Mouse (Mus musculus) stomach, embryonic 16.5 days (tissue): ENCODE measurements around the gene Npas1. TPM values are rescaled to one million over a fixed set of nuclear protein-coding genes. Genes with fewer than 3 reads are reported as not detected.

Source experiments
- ATAC-seq: fragments of 200-750 bp; cut with Nextera tagmentation; 2 replicates; pipeline ENCODE4 v1.8.0; 2017; ENCODE audit warnings: moderate number of reproducible peaks, moderate TSS enrichment; ENCODE audit not compliant: insufficient read depth, low FRiP score
- H3K27ac ChIP-seq: fragments of 300-500 bp; sonication (generic); 2 replicates; pipeline ENCODE4 v1.5.1; 2014; ENCODE audit warnings: low read length
- H3K27me3 ChIP-seq: fragments of 300-500 bp; sonication (generic); 2 replicates; pipeline ENCODE4 v1.6.1; 2014; ENCODE audit warnings: low read length, control low read depth, mixed read lengths; ENCODE audit not compliant: control insufficient read depth, insufficient read depth
- H3K36me3 ChIP-seq: fragments of 300-500 bp; sonication (generic); 2 replicates; pipeline ENCODE4 v1.6.1; 2014; ENCODE audit warnings: low read length; ENCODE audit not compliant: control insufficient read depth, insufficient read depth
- H3K4me1 ChIP-seq: fragments of 300-500 bp; sonication (generic); 2 replicates; pipeline ENCODE4 v1.6.1; 2014; ENCODE audit warnings: low read length, control low read depth, mixed read lengths; ENCODE audit not compliant: control insufficient read depth, insufficient read depth
- H3K4me2 ChIP-seq: fragments of 300-500 bp; sonication (generic); 2 replicates; pipeline ENCODE4 v1.6.1; 2014; ENCODE audit warnings: low read depth, low read length, mixed read lengths
- H3K4me3 ChIP-seq: fragments of 300-500 bp; sonication (generic); replicated peaks from 2 replicates; pipeline ENCODE4 v1.5.1; 2014; ENCODE audit warnings: mild to moderate bottlenecking, low read length
- H3K9ac ChIP-seq: fragments of 300-500 bp; sonication (generic); 2 replicates; pipeline ENCODE4 v1.6.1; 2014; ENCODE audit warnings: low read length
- H3K9me3 ChIP-seq: fragments of 300-500 bp; sonication (generic); replicated peaks from 2 replicates; pipeline ENCODE4 v1.6.1; 2016; ENCODE audit warnings: low read length, control low read depth; ENCODE audit not compliant: control insufficient read depth
- WGBS: fragments of 180-500 bp; shearing (Covaris S2); extraction: QIAGEN DNeasy Blood & Tissue Kit; methylation state at CpG from one replicate; pipeline ENCODE4 v1.1.7; 2014; 5-methylcytosine and 5-hydroxymethylcytosine counted together
- polyA plus RNA-seq: library from polyadenylated mRNA; unstranded; fragments of >200 nt; fragmentation: Nextera tagmentation; extraction: Ambion mirVana; gene quantifications from 2 replicates; pipeline ENCODE4 v1.2.1, GENCODE M21; 2015

Npas1 gene
- polyA plus RNA-seq, 1 experiment from 2014 or later = 0.26 TPM

- Histone ChIP-seq H3K36me3 (no peaks in the 10 kb centered on the region), H3K9me3 (no peaks in the 10 kb centered on the region), H3K4me2 (no peak overlapping the region), H3K27ac (no peak overlapping the region), H3K9ac (no peak overlapping the region), H3K4me1 (peaks cover 6% of the 10 kb centered on the region), H3K4me3 (no peak overlapping the region), H3K27me3 (no peaks in the 10 kb centered on the region)
- WGBS = 63% methylated on average over 6 of the region's 6 CpGs
- no peak for ATAC-seq
Observed at GRCm38 (mm10) chr7:16451656-16452055, 25.9 kb downstream of the Npas1 start.

GRCm38 (mm10) chr7:16441241-16441640, 36.3 kb downstream of the Npas1 start:
- ATAC-seq = no peak
- Histone ChIP-seq H3K9ac (no peak overlapping the region), H3K4me2 (no peak overlapping the region), H3K27ac (no peak overlapping the region), H3K4me3 (no peak overlapping the region), H3K9me3 (no peaks in the 10 kb centered on the region), H3K27me3 (no peaks in the 10 kb centered on the region), H3K4me1 (no peaks in the 10 kb centered on the region), H3K36me3 (no peaks in the 10 kb centered on the region)

DNA sequence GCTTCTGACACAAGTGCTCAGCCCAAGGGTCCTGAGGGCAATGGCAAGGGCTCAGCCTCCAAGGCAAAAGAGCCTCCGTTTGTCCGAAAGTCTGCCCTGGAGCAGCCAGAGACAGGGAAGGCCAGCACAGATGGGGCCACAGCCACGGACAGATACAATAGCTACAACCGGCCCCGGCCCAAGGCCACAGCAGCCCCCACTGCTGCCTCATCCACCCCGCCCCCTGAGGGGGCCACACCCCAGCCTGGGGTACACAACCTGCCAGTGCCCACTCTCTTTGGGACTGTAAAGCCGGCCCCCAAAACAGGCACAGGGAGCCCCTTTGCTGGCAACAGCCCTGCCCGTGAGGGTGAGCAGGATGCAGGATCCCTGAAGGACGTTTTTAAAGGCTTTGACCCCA, 42.4 kb downstream of the Npas1 start:
- H3K27me3 ChIP-seq = no peaks in the 10 kb centered on the region
- H3K4me3 ChIP-seq = no peak overlapping the region
- no peak overlapping the region for H3K4me2 ChIP-seq
- ATAC-seq = no peak
- 80% methylated on average over 9 of the region's 9 CpGs for WGBS
- H3K4me1 ChIP-seq = no peaks in the 10 kb centered on the region
- no peak overlapping the region for H3K9ac ChIP-seq
- H3K36me3 ChIP-seq = peaks cover 39% of the 10 kb centered on the region
- H3K9me3 ChIP-seq = no peaks in the 10 kb centered on the region
- no peak overlapping the region for H3K27ac ChIP-seq

DNA sequence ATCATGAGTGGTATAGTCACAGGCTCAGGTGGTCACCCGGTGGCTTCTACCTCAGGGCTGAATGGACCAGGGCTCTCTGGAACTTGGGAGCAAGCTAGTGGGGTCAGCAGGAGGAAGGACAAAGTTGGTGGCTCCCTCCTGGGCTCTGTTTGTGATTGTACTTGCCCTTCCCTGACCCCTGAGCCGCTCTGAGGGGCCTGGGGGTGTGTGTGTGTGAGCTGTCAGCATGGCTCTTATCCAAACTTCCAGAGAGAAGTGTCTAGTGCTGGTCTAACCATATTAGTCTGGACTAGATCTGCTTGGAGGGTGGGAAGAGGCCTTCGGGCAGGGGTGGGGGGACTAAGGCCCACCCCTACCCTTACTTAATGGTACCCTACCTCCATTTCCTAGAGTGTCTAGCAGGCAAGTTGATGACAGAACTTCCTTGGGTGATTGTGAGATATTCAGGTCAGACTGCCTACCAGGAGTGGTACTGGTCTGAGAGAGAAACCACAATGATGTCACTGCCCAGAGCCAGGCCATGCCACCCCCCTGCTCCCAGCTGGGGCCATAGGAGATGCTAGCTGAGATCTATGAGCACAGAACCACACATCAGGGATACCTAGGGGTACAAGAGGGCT, 44.1 kb downstream of the Npas1 start:
- WGBS = 80% methylated on average over 3 of the region's 3 CpGs
- Histone ChIP-seq H3K27me3 (no peaks in the 10 kb centered on the region), H3K4me1 (no peaks in the 10 kb centered on the region), H3K4me3 (no peak overlapping the region), H3K9ac (no peak overlapping the region), H3K9me3 (no peaks in the 10 kb centered on the region), H3K4me2 (no peak overlapping the region), H3K27ac (no peak overlapping the region), H3K36me3 (peaks cover 52% of the 10 kb centered on the region)
- ATAC-seq = no peak

DNA sequence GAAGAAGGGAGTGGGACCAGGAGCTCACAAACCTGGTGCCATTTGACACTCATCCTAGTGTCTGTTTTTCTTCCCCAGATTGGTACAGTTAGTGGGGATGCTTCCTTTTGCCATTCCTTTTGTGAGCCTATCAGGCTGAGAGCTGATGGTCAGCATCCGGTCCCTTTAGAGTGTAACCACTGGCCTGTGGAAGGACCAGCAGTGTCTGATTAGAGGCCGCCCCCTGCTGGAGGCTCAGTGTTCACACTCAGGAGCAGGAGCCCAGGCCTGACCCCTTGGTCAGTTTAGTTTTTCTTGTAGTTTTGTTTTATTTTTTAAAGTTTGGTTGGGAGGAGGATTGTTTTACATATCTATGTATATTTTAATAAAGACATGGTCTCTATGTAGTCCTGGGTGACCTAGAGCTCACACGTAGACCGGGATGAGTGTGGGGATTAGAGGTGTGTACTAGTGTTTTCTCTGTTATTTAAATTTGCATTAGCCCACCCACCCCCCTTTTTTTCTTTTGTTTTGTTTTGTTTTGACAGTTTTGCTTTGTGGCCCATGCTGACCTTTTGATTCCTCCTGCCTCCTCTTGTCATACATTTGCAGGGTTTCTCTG, 51.3 kb downstream of the Npas1 start:
- Histone ChIP-seq H3K27ac (no peak overlapping the region), H3K4me1 (no peaks in the 10 kb centered on the region), H3K4me2 (no peak overlapping the region), H3K27me3 (no peaks in the 10 kb centered on the region), H3K9ac (no peak overlapping the region), H3K9me3 (no peaks in the 10 kb centered on the region), H3K36me3 (peaks cover 65% of the 10 kb centered on the region), H3K4me3 (no peak overlapping the region)
- ATAC-seq = peak; percentile 64; the same call in 1 of the 2 replicates
- 54% methylated on average over 4 of the region's 4 CpGs for WGBS

DNA sequence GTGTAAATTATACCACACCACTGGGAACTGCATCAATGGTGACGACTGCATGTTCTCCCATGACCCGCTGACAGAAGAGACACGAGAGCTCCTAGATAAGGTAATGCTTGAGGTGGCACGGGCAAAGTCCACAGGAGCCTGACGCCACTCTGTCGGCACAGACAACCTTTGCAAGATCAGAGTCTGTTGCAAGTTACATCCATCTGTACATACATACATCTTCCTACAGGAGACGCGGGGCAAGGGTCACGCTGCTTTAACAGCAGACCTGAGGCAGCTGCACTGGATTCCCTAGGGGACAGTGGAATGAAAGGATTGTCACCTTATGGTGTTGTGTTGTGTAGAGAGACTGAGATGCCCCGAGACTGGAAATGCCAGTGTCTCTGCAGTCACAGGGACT, 51.8 kb downstream of the Npas1 start:
- no peaks in the 10 kb centered on the region for H3K4me1 ChIP-seq
- no peak overlapping the region for H3K4me2 ChIP-seq
- no peak overlapping the region for H3K9ac ChIP-seq
- H3K27me3 ChIP-seq = no peaks in the 10 kb centered on the region
- 88% methylated on average over 10 of the region's 10 CpGs for WGBS
- H3K4me3 ChIP-seq = no peak overlapping the region
- peaks cover 67% of the 10 kb centered on the region for H3K36me3 ChIP-seq
- H3K27ac ChIP-seq = no peak overlapping the region
- ATAC-seq = peak; percentile 14; the same call in 1 of the 2 replicates
- H3K9me3 ChIP-seq = no peaks in the 10 kb centered on the region

- H3K4me2 ChIP-seq = no peak overlapping the region
- H3K9me3 ChIP-seq = no peaks in the 10 kb centered on the region
- no peaks in the 10 kb centered on the region for H3K27me3 ChIP-seq
- H3K27ac ChIP-seq = no peak overlapping the region
- ATAC-seq = no peak
- H3K36me3 ChIP-seq = peaks cover 57% of the 10 kb centered on the region
- H3K9ac ChIP-seq = no peak overlapping the region
- 88% methylated on average over 9 of the region's 9 CpGs for WGBS
- H3K4me3 ChIP-seq = no peak overlapping the region
- no peaks in the 10 kb centered on the region for H3K4me1 ChIP-seq
Observed at GRCm38 (mm10) chr7:16423731-16424130, 53.8 kb downstream of the Npas1 start.

DNA sequence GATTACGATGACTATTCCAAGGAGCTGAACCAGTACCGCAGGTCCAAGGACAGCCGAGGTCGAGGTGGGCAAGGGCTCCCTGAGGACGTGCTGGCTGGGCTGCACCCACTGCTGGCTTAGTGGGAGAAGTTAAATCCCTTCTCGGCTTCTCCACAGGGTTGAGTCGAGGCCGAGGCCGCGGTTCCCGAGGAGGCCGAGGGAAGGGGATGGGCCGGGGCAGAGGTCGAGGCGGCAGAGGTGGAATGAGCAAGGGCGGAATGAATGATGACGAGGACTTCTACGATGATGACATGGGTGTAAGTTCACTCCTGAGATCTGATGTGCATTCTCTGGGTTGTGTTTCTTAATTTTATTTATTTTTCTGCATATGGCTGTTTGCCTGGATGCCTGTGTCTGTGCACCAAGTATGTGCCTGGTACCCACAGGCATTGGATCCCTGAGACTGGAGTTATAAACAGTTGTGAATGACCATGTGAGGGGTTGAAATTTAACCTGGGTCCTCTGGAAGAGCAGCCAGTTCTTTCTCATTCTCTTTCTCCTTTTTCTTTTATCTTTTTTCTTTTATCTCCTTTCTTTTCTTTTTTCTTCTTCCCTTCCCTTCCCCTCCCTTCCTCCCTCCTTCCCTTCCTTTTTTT, 55.2 kb downstream of the Npas1 start:
- no peaks in the 10 kb centered on the region for H3K9me3 ChIP-seq
- no peak overlapping the region for H3K4me3 ChIP-seq
- H3K36me3 ChIP-seq = peaks cover 61% of the 10 kb centered on the region
- H3K4me2 ChIP-seq = no peak overlapping the region
- no peak overlapping the region for H3K9ac ChIP-seq
- ATAC-seq = no peak
- H3K4me1 ChIP-seq = no peaks in the 10 kb centered on the region
- H3K27me3 ChIP-seq = no peaks in the 10 kb centered on the region
- no peak overlapping the region for H3K27ac ChIP-seq
- 83% methylated on average over 18 of the region's 18 CpGs for WGBS

DNA sequence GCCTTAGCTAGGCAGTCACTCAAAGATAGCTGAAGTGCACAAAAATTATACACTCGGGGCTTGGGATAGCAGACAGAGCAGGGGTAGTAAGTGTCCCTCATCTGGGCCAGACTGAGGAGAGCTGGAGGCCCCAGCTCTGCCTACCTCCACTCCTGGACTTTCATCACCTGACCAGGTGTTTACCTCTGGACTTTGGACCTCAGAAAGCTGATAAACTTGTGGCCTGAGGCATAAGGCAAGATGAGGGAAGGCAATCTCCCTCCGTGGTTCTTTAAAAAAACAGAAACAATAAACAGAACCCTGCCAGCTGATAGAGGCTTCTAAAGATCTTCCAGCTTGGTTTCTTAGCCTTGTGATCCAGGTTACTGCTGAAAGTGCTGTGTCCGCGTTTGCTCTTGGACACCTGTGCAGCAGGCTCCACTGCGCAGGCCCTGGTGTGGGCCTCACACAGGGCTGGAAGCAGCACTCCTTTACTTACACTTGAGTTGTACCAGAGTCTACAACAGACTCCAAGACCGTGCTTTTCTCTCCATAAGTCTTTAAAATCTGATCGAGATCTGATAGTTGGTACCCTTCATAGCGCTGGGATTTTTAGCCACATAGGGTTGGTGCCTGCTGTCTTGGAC, 56.9 kb downstream of the Npas1 start:
- ATAC-seq = peak; percentile 73
- 80% methylated on average over 8 of the region's 8 CpGs for WGBS
- no peak overlapping the region for H3K9ac ChIP-seq

More for the DNA sequence above, 56.9 kb downstream of the Npas1 start:
- Histone ChIP-seq H3K27me3 (no peaks in the 10 kb centered on the region), H3K4me3 (no peak overlapping the region), H3K4me2 (no peak overlapping the region), H3K36me3 (peaks cover 55% of the 10 kb centered on the region), H3K27ac (peak overlapping the region; percentile 32), H3K4me1 (no peaks in the 10 kb centered on the region), H3K9me3 (no peaks in the 10 kb centered on the region)
